Mouse (Mus musculus) inflammation-experienced regulatory T-cells, adult 6 months (primary cell): ENCODE results near the gene Brs3. TPM values are rescaled to one million over a fixed set of nuclear protein-coding genes. Genes with fewer than 3 reads are reported as not detected.

Experiments
- ATAC-seq: one replicate; pipeline ENCODE4 v1.8.0; 2017
- polyA plus RNA-seq, 3 experiments: library from polyadenylated mRNA; unstranded; fragments of 100-300 nt; shearing (Covaris generic); gene quantifications; one replicate each; pipeline ENCODE4 v1.2.1; 2017

Brs3 gene
- polyA plus RNA-seq = not detected

GRCm38 (mm10) chrX:57042774-57043173 lies at the start of gene Brs3:
Gene Brs3 (plus strand): TSS chrX:57043074.
- ATAC-seq = no peak

- no peak for ATAC-seq
These were observed 30.0 kb upstream of the Brs3 start for GRCm38 (mm10) chrX:57012891-57013290.

- ATAC-seq = no peak
These were observed 995 bp downstream of the Brs3 start for GRCm38 (mm10) chrX:57043869-57044268.

- peak; percentile 6 for ATAC-seq
These were observed 9.9 kb downstream of the Brs3 start for GRCm38 (mm10) chrX:57052848-57053173.

- ATAC-seq = peak; percentile 83
These were observed 10.5 kb downstream of the Brs3 start, which contains the start of gene Htatsf1 for GRCm38 (mm10) chrX:57053174-57053992. Gene Htatsf1 (plus strand): TSS chrX:57053583.

- ATAC-seq = no peak
These were observed 11.1 kb downstream of the Brs3 start for GRCm38 (mm10) chrX:57053993-57054385.

- no peak for ATAC-seq
These were observed 38.6 kb downstream of the Brs3 start for GRCm38 (mm10) chrX:57081496-57081895.

GRCm38 (mm10) chrX:57087806-57088205 lies 44.9 kb downstream of the Brs3 start, which contains the start of gene Vgll1:
Gene Vgll1 (plus strand): TSS chrX:57088106.
- ATAC-seq = no peak

Other genes starting within 250 kb of the Brs3 start
- gene Map7d3, start 220.7 kb upstream of the Brs3 start, polyA plus RNA-seq = under 1 TPM in 2 of 3 experiments, not detected in 1; 0.16 to 0.35 TPM
- gene Adgrg4, start 172.9 kb upstream of the Brs3 start, polyA plus RNA-seq = not detected
- 10 to 100 TPM; 27.5 to 29.4 (median 28.9) TPM for gene Htatsf1, start 10.5 kb downstream of the Brs3 start, polyA plus RNA-seq
- under 1 TPM in 1 of 3 experiments, not detected in 2; 0.36 TPM for gene Vgll1, start 45.0 kb downstream of the Brs3 start, polyA plus RNA-seq
- 10 to 100 TPM; 65.0 to 80.7 (median 69.6) TPM for gene Cd40lg, start 169.1 kb downstream of the Brs3 start, polyA plus RNA-seq